Mouse (Mus musculus): ENCODE data around the gene 4930512M02Rik. TPM values are rescaled to one million over a fixed set of nuclear protein-coding genes. Genes with fewer than 3 reads are reported as not detected.

The 4930512M02Rik gene
- polyA plus RNA-seq, 1 experiment, result not detected

DNA sequence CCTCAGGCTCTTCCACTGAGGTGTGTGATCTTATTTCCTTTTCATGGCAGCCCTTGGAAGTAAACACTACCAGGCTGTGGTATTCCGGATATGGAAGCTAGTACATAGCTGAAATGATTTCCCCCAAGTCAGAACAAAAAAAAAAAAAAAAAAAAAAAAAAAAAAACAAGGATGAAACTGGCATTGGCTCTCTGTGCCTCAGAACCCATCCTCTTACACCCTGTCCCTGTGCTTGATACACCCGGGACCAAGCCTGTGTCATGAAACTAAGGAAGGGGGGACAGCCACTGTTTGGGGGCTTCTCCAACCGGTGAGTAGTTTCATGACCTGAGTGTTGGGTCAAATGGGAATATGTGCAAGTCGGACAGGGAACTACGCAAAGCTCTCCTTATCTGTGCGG lies 66.5 kb downstream of the 4930512M02Rik start:
- Histone ChIP-seq H3K79me2 (ENCODE audit: control insufficient read depth, insufficient read depth) (no peaks in the 10 kb centered on the region), H3ac (ENCODE audit: control insufficient read depth, insufficient read length) (no peak overlapping the region), H3K27me3 (ENCODE audit: control insufficient read depth, insufficient read depth, insufficient read length) (no peaks in the 10 kb centered on the region), H3K4me2 (ENCODE audit: low read depth) (no peak overlapping the region), H3K36me3 (ENCODE audit: control insufficient read depth, insufficient read depth) (no peaks in the 10 kb centered on the region), H3K4me3 (no peak overlapping the region)
- no peak for TF ChIP-seq TCF3 (IDR thresholded peaks at IDR 0.05; ENCODE audit: insufficient read length, low read depth)
- TF ChIP-seq E2F4 (IDR thresholded peaks at IDR 0.05; ENCODE audit: insufficient read depth), result no peak
- TF ChIP-seq CEBPB (IDR thresholded peaks at IDR 0.05; ENCODE audit: insufficient read depth, poor library complexity, severe bottlenecking), result no peak
- TF ChIP-seq SRF (IDR thresholded peaks at IDR 0.05; ENCODE audit: control insufficient read depth, insufficient read length, low read depth), result no peak
- TF ChIP-seq MAX (IDR thresholded peaks at IDR 0.05; ENCODE audit: low read depth), result no peak
- no peak for TF ChIP-seq TCF12 (IDR thresholded peaks at IDR 0.05; ENCODE audit: insufficient read depth, poor library complexity, severe bottlenecking)
- TF ChIP-seq MYOD1 (IDR thresholded peaks at IDR 0.05; ENCODE audit: control insufficient read depth in 1 of 3, insufficient read length in 2 of 3, low read depth in 2 of 3), result no peak
- TF ChIP-seq USF1 (IDR thresholded peaks at IDR 0.05; ENCODE audit: low read depth), result no peak
- TF ChIP-seq MYOG (IDR thresholded peaks at IDR 0.05; ENCODE audit: control insufficient read depth in 1 of 3, insufficient read depth in 1 of 3, insufficient read length in 2 of 3, low read depth in 2 of 3), result no peak

DNA sequence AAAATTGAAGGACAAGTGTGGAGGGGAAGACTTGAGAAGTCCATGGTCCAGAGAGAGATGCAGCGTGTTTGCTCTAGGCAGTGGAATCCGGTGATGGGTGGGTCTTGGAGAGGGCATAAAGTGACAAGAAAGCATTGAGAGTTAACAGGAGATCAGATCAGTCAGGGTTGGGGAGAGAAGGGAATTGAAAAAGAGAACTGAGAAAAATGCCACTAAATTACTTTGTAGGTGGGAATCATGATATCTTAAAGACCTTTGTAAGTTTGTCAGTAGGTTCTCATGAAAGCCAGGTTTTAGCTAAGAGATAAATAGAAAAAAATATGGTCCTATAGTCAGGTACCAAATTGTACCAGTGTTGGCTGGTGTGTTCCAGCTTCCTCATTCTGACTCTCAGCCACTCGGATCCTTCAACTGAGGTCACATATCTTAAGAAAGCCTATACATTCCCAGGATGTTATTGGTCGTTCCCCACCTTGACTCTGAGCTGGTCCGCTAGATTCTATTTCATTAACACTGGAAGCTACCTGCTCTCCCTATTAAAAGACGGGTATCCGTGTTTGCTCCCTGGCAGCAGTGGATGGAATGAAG lies 68.4 kb downstream of the 4930512M02Rik start:
- no peak for TF ChIP-seq POLR2AphosphoS2 (IDR thresholded peaks at IDR 0.05; ENCODE audit: insufficient read length, low read depth)
- no peak for TF ChIP-seq SRF (IDR thresholded peaks at IDR 0.05; ENCODE audit: control insufficient read depth, insufficient read length, low read depth)
- TF ChIP-seq USF1 (IDR thresholded peaks at IDR 0.05; ENCODE audit: low read depth), result no peak
- no peak for TF ChIP-seq TCF12 (IDR thresholded peaks at IDR 0.05; ENCODE audit: insufficient read depth, poor library complexity, severe bottlenecking)
- TF ChIP-seq MYOD1 (IDR thresholded peaks at IDR 0.05; ENCODE audit: control insufficient read depth in 1 of 3, insufficient read length in 2 of 3, low read depth in 2 of 3), result no peak
- no peak for TF ChIP-seq POLR2A (IDR thresholded peaks at IDR 0.05; ENCODE audit: insufficient read length, low read depth)
- TF ChIP-seq TCF3 (IDR thresholded peaks at IDR 0.05; ENCODE audit: insufficient read length, low read depth), result no peak
- TF ChIP-seq E2F4 (IDR thresholded peaks at IDR 0.05; ENCODE audit: insufficient read depth), result no peak
- TF ChIP-seq MYOG (IDR thresholded peaks at IDR 0.05; ENCODE audit: control insufficient read depth in 1 of 3, insufficient read depth in 1 of 3, insufficient read length in 2 of 3, low read depth in 2 of 3), result no peak
- H3K79me2 ChIP-seq (ENCODE audit: control insufficient read depth, insufficient read depth), result no peaks in the 10 kb centered on the region
- H3K36me3 ChIP-seq (ENCODE audit: control insufficient read depth, insufficient read depth), result no peaks in the 10 kb centered on the region
- no peak overlapping the region for H3K4me2 ChIP-seq (ENCODE audit: low read depth)
- H3K4me3 ChIP-seq, result no peak overlapping the region
- no peak overlapping the region for H3ac ChIP-seq (ENCODE audit: control insufficient read depth, insufficient read length)
- H3K27me3 ChIP-seq (ENCODE audit: control insufficient read depth, insufficient read depth, insufficient read length), result no peaks in the 10 kb centered on the region

DNA sequence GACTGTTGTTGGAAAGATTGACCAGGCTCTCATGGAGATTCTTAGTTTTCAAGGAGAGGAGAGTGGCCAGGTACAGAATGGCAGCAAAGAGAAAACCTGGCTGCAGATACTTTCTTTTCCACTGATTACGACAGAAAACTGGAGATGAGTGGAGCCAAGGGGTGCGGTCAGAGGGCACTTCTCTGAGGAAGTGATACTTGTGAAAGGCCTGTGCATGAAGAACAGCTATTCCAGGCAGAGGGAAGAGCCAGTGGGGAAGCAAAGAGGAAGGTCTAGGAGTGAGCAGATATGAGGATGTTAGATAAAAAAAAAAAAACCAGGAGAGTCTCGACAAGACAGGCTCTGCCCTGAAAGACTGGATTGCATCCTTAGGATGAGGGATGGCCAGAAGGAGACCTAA lies 69.0 kb downstream of the 4930512M02Rik start:
- Histone ChIP-seq H3K4me2 (ENCODE audit: low read depth) (no peak overlapping the region), H3K36me3 (ENCODE audit: control insufficient read depth, insufficient read depth) (no peaks in the 10 kb centered on the region), H3K79me2 (ENCODE audit: control insufficient read depth, insufficient read depth) (no peaks in the 10 kb centered on the region), H3K4me3 (no peak overlapping the region), H3K27me3 (ENCODE audit: control insufficient read depth, insufficient read depth, insufficient read length) (no peaks in the 10 kb centered on the region), H3ac (ENCODE audit: control insufficient read depth, insufficient read length) (no peak overlapping the region)
- TF ChIP-seq USF1 (IDR thresholded peaks at IDR 0.05; ENCODE audit: low read depth) (no peak), TCF12 (IDR thresholded peaks at IDR 0.05; ENCODE audit: insufficient read depth, poor library complexity, severe bottlenecking) (no peak), POLR2A (IDR thresholded peaks at IDR 0.05; ENCODE audit: insufficient read length, low read depth) (no peak), CEBPB (IDR thresholded peaks at IDR 0.05; ENCODE audit: insufficient read depth, poor library complexity, severe bottlenecking) (no peak), MYOG (IDR thresholded peaks at IDR 0.05; ENCODE audit: control insufficient read depth in 1 of 3, insufficient read depth in 1 of 3, insufficient read length in 2 of 3, low read depth in 2 of 3) (no peak), SRF (IDR thresholded peaks at IDR 0.05; ENCODE audit: control insufficient read depth, insufficient read length, low read depth) (no peak), POLR2AphosphoS2 (IDR thresholded peaks at IDR 0.05; ENCODE audit: insufficient read length, low read depth) (no peak), REST (IDR thresholded peaks at IDR 0.05; ENCODE audit: insufficient read depth, insufficient read length) (no peak), E2F4 (IDR thresholded peaks at IDR 0.05; ENCODE audit: insufficient read depth) (no peak), MAX (IDR thresholded peaks at IDR 0.05; ENCODE audit: low read depth) (no peak), TCF3 (IDR thresholded peaks at IDR 0.05; ENCODE audit: insufficient read length, low read depth) (no peak), MYOD1 (IDR thresholded peaks at IDR 0.05; ENCODE audit: control insufficient read depth in 1 of 3, insufficient read length in 2 of 3, low read depth in 2 of 3) (no peak)

- Histone ChIP-seq H3K36me3 (ENCODE audit: control insufficient read depth, insufficient read depth) (no peaks in the 10 kb centered on the region), H3ac (ENCODE audit: control insufficient read depth, insufficient read length) (no peak overlapping the region), H3K27me3 (ENCODE audit: control insufficient read depth, insufficient read depth, insufficient read length) (no peaks in the 10 kb centered on the region), H3K4me2 (ENCODE audit: low read depth) (no peak overlapping the region), H3K4me3 (no peak overlapping the region), H3K79me2 (ENCODE audit: control insufficient read depth, insufficient read depth) (no peaks in the 10 kb centered on the region)
- no peak for TF ChIP-seq POLR2A (IDR thresholded peaks at IDR 0.05; ENCODE audit: insufficient read length, low read depth)
- no peak for TF ChIP-seq CEBPB (IDR thresholded peaks at IDR 0.05; ENCODE audit: insufficient read depth, poor library complexity, severe bottlenecking)
These were observed 70.3 kb downstream of the 4930512M02Rik start for GRCm38 (mm10) chr11:11557173-11557967.

- Histone ChIP-seq H3K79me2 (ENCODE audit: control insufficient read depth, insufficient read depth) (no peaks in the 10 kb centered on the region), H3K36me3 (ENCODE audit: control insufficient read depth, insufficient read depth) (no peaks in the 10 kb centered on the region), H3K27me3 (ENCODE audit: control insufficient read depth, insufficient read depth, insufficient read length) (no peaks in the 10 kb centered on the region), H3K4me3 (no peak overlapping the region), H3K4me2 (ENCODE audit: low read depth) (no peak overlapping the region), H3ac (ENCODE audit: control insufficient read depth, insufficient read length) (no peak overlapping the region)
- no peak for TF ChIP-seq MAX (IDR thresholded peaks at IDR 0.05; ENCODE audit: low read depth)
- TF ChIP-seq REST (IDR thresholded peaks at IDR 0.05; ENCODE audit: insufficient read depth, insufficient read length), result no peak
- no peak for TF ChIP-seq TCF3 (IDR thresholded peaks at IDR 0.05; ENCODE audit: insufficient read length, low read depth)
- TF ChIP-seq USF1 (IDR thresholded peaks at IDR 0.05; ENCODE audit: low read depth), result no peak
These were observed 71.4 kb downstream of the 4930512M02Rik start for GRCm38 (mm10) chr11:11556186-11556585.
